Mouse (Mus musculus) erythroblast, embryonic 14.5 days (primary cell): ENCODE data around the gene Slx1b. TPM values are rescaled to one million over a fixed set of nuclear protein-coding genes. Genes with fewer than 3 reads are reported as not detected.
"Not testable (repeated sequence)": the region's sequence is repeated elsewhere in the genome, so short reads cannot be mapped to it uniquely, and the experiment has no call there.

ENCODE experiments used
- H3K27me3 ChIP-seq: 2 replicates; pipeline ENCODE4 v1.6.1; 2012; ENCODE audit warnings: inconsistent platforms; ENCODE audit not compliant: control insufficient read depth
- H3K36me3 ChIP-seq: 2 replicates; pipeline ENCODE4 v1.6.1; 2012; ENCODE audit warnings: mild to moderate bottlenecking, inconsistent platforms; ENCODE audit not compliant: control insufficient read depth
- H3K4me1 ChIP-seq: 2 replicates; pipeline ENCODE4 v1.6.1; 2012; ENCODE audit warnings: inconsistent platforms; ENCODE audit not compliant: control insufficient read depth
- H3K4me3 ChIP-seq: replicated peaks from 2 replicates; pipeline ENCODE3; 2012; ENCODE audit warnings: moderate library complexity, mild to moderate bottlenecking, inconsistent platforms
- H3K9me3 ChIP-seq: 2 replicates; pipeline ENCODE4 v1.6.1; 2012; ENCODE audit warnings: low read length, inconsistent platforms, mixed read lengths; ENCODE audit not compliant: control insufficient read depth
- GATA1 ChIP-seq: IDR thresholded peaks from 2 replicates; pipeline ENCODE4 v1.6.1; 2012; ENCODE audit warnings: low read length, inconsistent platforms, mixed read lengths
- TAL1 ChIP-seq: IDR thresholded peaks from 3 replicates; pipeline ENCODE4 v1.6.1; 2012; ENCODE audit warnings: low read length, inconsistent platforms, mixed read lengths
- polyA plus RNA-seq: library from polyadenylated mRNA; stranded (reverse); fragments of >175 nt; gene quantifications from 2 replicates; pipeline ENCODE4 v1.2.3, GENCODE M21; 2012

Slx1b gene
- polyA plus RNA-seq, 1 experiment, result 0.21 TPM

DNA sequence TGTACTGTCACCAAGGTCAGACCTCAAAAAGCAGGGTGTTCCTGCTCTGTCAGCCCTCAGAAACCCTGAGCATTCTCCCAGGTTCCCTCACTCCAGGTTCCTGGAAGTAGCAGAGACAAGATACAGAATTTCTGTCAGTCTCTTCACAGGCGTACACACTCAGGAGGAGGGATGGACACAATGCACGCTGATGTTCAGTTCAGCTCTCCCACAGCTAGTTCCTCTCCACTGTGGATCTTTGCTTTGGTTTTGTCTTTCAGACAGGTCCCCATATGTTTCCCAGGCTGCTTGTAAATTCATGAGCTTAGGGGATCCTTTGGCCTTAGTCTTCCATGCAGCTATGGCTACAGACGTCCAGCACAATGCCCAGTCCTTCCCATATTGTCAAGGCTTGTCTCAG is 1.3 kb upstream of the Slx1b start:
- H3K4me1 ChIP-seq, result peaks cover 58% of the 10 kb centered on the region
- peaks cover under 1% of the 10 kb centered on the region for H3K27me3 ChIP-seq
- TF ChIP-seq TAL1 (no peak), GATA1 (no peak)
- no peaks in the 10 kb centered on the region for H3K9me3 ChIP-seq
- H3K4me3 ChIP-seq, result peak overlapping the region; percentile 89
- peaks cover 26% of the 10 kb centered on the region for H3K36me3 ChIP-seq

DNA sequence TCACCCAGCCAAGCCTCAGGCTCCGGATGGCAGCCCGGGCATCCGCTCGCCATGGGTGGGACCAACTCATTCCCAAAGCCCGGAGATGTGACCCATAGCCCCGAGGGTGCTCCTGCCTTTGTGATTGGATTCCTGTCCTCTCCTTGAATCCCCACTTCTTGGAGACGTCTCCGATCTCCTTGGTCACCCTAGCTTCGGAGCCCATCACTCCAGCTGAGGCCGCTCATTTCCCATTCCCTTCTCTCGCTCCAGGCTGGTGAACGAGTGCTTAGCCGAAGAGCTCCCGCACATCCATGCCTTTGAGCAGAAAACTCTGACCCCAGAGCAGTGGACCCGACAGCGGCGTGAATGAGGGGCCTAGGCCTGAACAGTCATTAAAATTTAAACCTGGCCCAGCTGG is 719 bp upstream of the Slx1b start:
- TF ChIP-seq GATA1 (no peak), TAL1 (no peak)
- peaks cover 55% of the 10 kb centered on the region for H3K4me1 ChIP-seq
- H3K36me3 ChIP-seq, result peaks cover 30% of the 10 kb centered on the region
- H3K4me3 ChIP-seq, result peak overlapping the region; percentile 89
- H3K9me3 ChIP-seq, result no peaks in the 10 kb centered on the region
- no peaks in the 10 kb centered on the region for H3K27me3 ChIP-seq

DNA sequence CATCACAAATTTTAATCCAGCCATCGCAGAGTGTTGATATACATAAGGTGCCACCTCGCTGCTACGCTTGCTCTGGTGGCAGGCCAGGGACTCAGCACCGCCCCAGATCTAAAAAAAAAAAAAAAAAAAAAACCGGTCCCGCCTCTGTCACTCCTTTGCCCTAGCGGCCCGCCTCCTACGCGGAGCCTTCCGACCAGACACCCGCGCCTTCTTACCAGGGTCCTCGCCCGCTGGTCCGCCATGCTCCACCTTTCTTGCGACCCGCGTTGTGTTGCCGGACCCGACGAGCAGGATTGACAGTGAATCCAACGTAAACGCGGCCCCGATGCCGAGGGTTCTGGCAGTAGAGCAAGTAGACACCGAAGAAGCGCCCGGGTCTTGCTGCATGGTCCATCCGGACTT is 373 bp downstream of the Slx1b start, which contains the start of gene Bola2:
TSS of gene Bola2 (plus strand) at position 192 of the 402 bp plus-strand sequence.
- H3K36me3 ChIP-seq, result peaks cover 36% of the 10 kb centered on the region
- no peaks in the 10 kb centered on the region for H3K27me3 ChIP-seq
- H3K9me3 ChIP-seq, result no peaks in the 10 kb centered on the region
- H3K4me1 ChIP-seq, result peaks cover 44% of the 10 kb centered on the region
- no peak for TF ChIP-seq TAL1
- no peak for TF ChIP-seq GATA1
- peak within 1 kb of the TSS; percentile 89 for H3K4me3 ChIP-seq

DNA sequence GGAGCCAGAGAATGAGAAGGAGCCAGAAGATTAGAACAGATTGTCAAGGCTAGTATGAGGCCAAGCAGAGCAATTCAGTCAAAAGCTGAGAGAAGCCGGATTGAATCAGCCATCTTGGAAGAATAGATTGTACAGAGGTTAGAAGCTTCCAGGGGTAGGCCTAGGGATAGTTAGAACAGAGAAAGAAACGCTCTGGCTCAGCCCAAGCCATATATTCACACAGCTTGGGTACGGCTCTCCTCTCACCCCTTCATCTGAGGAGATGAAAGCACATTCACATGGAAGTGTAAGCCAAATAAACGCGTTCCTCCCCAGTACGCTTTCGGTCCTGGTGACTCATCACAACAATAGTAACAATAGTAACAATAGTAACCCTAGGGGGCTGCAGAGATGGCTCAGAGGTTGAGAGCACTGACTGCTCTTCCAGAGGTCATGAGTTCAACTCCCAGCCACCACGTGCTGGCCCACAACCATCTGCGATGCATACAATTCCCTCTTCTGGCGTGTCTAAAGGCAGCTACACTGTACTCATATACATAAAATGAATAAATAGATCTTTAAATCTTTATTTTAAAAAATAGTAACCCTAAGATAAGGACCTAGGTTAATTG is 1.0 kb downstream of the Slx1b start:
- no peaks in the 10 kb centered on the region for H3K27me3 ChIP-seq
- H3K4me3 ChIP-seq, result peak overlapping the region; percentile 89
- TF ChIP-seq GATA1 (no peak), TAL1 (no peak)
- peaks cover 36% of the 10 kb centered on the region for H3K36me3 ChIP-seq
- no peaks in the 10 kb centered on the region for H3K9me3 ChIP-seq
- peaks cover 42% of the 10 kb centered on the region for H3K4me1 ChIP-seq

DNA sequence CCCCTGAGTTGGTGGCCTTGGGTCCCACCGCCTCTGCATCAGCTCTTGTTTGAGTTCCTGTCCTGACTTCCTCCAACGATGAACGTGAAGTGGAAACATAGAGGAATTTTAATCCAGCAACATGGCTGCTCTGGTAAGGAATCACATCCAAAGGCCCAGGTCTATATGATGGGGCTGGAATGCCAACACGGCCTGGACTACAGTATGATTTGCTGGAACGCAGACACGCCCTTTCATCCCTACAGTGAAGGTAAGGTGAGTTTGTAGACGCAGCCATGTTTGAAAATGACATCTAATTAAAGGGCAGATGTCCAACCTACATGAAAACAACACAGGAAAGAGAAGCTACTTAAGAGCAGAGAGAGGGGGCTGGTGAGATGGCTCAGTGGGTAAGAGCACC is 1.8 kb downstream of the Slx1b start:
- TF ChIP-seq GATA1 (no peak), TAL1 (no peak)
- Histone ChIP-seq H3K27me3 (no peaks in the 10 kb centered on the region), H3K36me3 (peaks cover 36% of the 10 kb centered on the region), H3K4me1 (peaks cover 42% of the 10 kb centered on the region), H3K9me3 (no peaks in the 10 kb centered on the region), H3K4me3 (no peak overlapping the region)

DNA sequence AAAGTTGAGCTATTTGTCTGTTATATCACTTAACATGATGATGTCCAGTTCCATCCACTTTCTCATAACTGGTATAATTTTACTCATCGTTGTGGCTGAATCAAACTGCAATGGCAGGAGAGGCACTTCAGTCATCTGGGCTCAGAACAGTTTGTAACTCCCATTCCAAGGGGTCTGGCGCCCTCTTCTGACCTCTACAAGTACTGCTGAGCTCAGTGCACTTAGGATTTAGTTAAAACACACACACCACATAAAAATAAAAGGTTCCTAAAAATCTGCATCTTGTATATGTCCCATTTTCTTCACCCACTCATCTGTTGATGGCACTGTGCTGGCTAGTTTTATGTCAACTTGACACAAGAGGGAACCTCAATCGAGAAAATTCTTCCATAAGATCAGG is 2.3 kb downstream of the Slx1b start:
- H3K9me3 ChIP-seq, result no peaks in the 10 kb centered on the region
- H3K4me1 ChIP-seq, result peaks cover 42% of the 10 kb centered on the region
- no peaks in the 10 kb centered on the region for H3K27me3 ChIP-seq
- H3K4me3 ChIP-seq, result no peak overlapping the region
- TF ChIP-seq GATA1 (no peak), TAL1 (no peak)
- peaks cover 36% of the 10 kb centered on the region for H3K36me3 ChIP-seq

DNA sequence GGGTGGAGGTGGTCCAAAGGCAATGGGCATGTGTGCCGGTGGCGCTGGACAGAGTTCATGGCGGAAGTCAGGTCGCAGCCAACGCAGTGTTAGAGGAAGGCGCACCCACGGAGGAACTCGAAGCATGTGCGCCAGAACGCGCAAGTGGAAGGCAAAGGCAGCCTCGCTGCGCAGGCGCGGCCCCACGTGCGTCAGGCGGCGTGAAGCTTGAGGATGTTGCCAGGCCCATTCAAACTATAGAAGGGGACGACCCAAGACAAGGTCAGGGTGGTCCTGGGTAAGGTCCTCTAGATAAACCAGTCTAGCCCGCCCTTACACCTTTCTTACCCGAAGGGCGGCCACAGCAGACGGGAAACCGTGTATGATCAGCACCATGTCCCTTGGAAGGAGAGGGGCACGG is 3.2 kb downstream of the Slx1b start:
- Histone ChIP-seq H3K36me3 (peaks cover 32% of the 10 kb centered on the region), H3K4me3 (no peak overlapping the region), H3K27me3 (no peaks in the 10 kb centered on the region), H3K9me3 (no peaks in the 10 kb centered on the region), H3K4me1 (peaks cover 39% of the 10 kb centered on the region)
- no peak for TF ChIP-seq TAL1
- TF ChIP-seq GATA1, result no peak

DNA sequence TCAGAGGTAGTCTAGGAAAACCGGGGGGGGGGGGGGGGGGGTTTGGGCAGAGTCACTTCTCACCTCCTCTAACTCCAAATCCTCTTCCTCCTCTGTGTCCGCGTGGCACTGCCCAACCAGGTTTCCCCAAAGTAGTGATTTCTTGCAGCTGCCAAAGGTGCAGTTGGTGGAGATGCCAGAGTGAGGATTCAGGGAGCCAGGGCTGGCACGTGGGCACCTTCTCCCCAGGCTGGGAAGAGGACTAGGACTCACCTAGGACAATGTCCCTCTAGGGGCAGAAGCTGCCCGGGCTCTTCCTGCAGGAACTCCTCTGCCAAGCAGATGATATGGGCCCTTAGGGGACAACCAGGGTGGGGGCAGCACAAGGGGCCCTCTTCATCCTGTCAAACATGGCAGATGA is 3.9 kb downstream of the Slx1b start:
- peaks cover 32% of the 10 kb centered on the region for H3K4me1 ChIP-seq
- TF ChIP-seq GATA1 (no peak), TAL1 (no peak)

DNA sequence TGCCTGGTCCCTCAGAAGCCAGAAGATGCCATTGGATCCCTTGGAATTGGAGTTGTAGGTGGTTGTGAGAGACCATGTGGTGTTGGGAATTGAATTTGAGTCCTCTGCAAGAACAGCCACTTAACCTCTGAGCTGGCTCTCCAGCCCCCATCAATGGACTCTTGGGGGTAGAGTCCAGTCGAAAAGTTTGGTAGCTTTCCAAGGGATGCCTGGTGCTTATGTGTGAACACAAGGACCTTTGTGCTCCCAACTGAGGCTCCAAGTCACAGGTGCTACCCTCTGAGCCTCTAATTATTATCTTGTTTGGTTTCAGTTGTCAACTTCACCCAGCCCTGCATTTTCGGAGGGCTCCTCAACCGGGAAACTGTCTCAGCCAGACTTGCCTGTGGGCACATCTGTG is 4.8 kb downstream of the Slx1b start:
- no peaks in the 10 kb centered on the region for H3K27me3 ChIP-seq
- no peak overlapping the region for H3K4me3 ChIP-seq
- TF ChIP-seq GATA1, result no peak
- H3K36me3 ChIP-seq, result peaks cover 26% of the 10 kb centered on the region
- peaks cover 25% of the 10 kb centered on the region for H3K4me1 ChIP-seq
- no peaks in the 10 kb centered on the region for H3K9me3 ChIP-seq

More for the DNA sequence above, 3.9 kb downstream of the Slx1b start:
- H3K9me3 ChIP-seq, result no peaks in the 10 kb centered on the region
- no peak overlapping the region for H3K4me3 ChIP-seq
- H3K27me3 ChIP-seq, result no peaks in the 10 kb centered on the region
- H3K36me3 ChIP-seq, result peaks cover 26% of the 10 kb centered on the region

DNA sequence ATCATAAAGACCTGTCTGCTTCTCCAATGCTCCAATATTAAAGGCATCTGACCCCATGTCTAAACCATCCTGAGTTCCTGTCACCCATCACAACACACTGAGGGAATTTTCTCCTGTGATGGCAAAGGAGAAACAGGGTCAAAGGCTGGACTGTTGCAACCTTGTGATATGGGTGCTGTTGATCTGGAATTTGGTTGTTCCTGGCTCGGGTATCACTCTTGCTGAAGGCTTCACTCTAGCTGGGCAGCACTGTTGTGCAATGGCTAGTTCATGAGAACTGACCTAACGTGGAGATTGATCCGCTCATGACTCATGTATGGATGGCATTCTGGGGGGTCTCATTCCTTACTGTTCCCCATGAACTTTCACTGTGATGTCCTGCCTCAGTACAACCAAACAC is 6.6 kb downstream of the Slx1b start:
- H3K27me3 ChIP-seq, result no peaks in the 10 kb centered on the region
- H3K4me1 ChIP-seq, result peaks cover 13% of the 10 kb centered on the region
- peaks cover 26% of the 10 kb centered on the region for H3K36me3 ChIP-seq

DNA sequence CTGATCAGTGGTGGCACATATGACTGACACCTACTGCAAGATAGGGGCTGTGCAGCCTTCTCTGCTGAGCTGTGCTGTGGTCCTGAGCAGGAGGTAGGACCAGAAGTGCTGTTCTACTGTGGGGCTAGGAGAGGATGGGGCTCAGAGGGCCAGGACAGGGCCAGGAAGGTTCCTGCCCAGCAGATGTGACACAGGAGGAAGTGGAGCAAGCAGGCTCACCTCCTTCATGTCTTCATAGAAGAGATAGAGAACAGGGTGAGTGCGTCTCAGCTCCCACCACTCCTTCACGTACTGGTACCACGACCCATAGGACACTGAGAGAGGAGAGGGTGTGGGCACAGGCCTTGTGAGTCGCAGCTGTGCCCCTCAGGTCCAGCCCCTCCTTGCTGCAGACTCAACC is 7.4 kb downstream of the Slx1b start:
- peaks cover 26% of the 10 kb centered on the region for H3K36me3 ChIP-seq
- not testable (repeated sequence) for H3K4me3 ChIP-seq, H3K4me1 ChIP-seq, H3K9me3 ChIP-seq, H3K27me3 ChIP-seq

More for the DNA sequence above, 6.6 kb downstream of the Slx1b start:
- Histone ChIP-seq H3K9me3 (no peaks in the 10 kb centered on the region), H3K4me3 (no peak overlapping the region)
- no peak for TF ChIP-seq GATA1
- no peak for TF ChIP-seq TAL1
